Mouse (Mus musculus) B cell, adult 2 months (primary cell): Measurements from ENCODE around the gene Myg1.

ENCODE experiments used
- DNase-seq, 2 experiments: peaks; one replicate each; pipeline ENCODE4 v3.0.0; 2022

Gene Myg1

GRCm38 (mm10) chr15:102346444-102346843, 14.9 kb downstream of the Myg1 start:
- no peak for DNase-seq

GRCm38 (mm10) chr15:102350138-102350941, 18.8 kb downstream of the Myg1 start, which contains the start of gene Aaas:
Gene Aaas (minus strand): TSS chr15:102350771.
- DNase-seq = peak; percentile 95 to 96

DNA sequence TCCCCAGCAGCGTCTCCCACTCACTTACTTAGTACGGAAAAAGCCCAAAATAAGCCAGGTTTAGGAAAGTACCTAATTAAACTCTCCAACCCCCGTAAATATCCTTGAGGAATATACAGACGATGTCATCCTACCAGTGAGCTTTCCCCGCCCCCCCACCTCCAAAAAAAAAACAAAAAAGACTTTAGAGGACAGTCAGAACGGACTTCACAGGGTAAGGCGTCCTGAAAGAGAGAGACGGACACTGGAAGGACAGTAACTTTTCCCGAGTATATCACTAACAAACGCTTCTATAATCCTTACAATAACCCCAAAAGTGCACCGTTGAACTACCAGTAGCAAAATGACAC, 19.4 kb downstream of the Myg1 start:
- no peak for DNase-seq

- DNase-seq = no peak
Observed at GRCm38 (mm10) chr15:102352177-102352576, 20.7 kb downstream of the Myg1 start.

DNA sequence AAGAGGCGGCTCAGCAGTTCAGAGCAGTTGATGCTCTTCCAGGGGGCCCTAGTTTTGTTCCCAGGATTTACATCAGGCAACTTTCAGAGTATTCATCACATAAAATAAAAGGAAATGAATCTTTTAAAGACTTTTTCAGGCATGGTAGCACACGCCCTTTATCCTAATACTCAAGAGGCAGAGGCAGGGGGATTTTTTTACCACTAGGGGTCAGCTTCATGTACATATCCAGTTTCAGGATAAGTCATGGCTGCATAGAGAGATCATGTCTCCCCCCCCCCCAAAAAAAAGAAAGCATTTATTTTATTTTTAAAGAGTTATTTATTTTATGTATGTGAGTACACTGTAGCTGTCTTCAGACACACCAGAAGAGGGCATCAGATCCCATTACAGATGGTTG, 22.5 kb downstream of the Myg1 start:
- DNase-seq = no peak

DNA sequence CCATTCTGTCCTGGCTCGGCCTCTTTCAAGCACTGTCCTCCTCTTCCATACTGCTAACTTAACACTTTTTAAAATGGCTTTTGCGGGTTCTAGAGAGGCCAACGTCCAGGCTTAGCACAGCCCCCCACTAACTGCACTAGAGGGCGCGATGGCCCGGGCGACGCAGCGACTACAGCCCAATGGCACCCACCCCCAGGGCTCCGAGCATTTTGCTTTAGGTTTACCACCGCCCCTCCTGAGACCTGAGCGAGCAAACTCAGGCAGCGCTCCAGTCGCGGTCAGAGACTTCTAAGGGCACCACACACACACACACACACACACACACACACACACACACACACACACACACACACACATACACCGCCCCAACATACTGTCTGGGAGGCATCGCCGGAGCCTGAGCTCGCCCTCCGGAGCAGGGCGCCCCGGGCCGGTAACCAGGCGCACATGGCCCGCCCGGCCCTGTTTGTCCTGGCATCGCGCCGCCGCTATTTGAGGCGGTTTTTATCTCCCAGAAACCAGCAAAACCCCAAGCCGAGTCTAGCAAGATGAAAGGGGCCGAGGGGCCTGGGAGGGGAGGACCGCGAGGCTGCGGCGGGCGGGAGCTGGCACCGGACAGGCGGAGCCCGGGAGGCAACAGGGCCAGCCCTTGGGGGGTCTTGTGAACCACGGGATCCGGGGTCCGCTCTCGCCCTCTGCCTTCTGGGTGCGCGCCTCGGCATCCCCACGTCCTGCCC, 23.8 kb downstream of the Myg1 start:
- peak; percentile 32 to 37 for DNase-seq

- no peak for DNase-seq
Observed at GRCm38 (mm10) chr15:102355871-102356441, 24.4 kb downstream of the Myg1 start.

- DNase-seq = peak in 1 of 2 experiments; percentile 12
Observed at GRCm38 (mm10) chr15:102356501-102357325, 25.2 kb downstream of the Myg1 start.

DNA sequence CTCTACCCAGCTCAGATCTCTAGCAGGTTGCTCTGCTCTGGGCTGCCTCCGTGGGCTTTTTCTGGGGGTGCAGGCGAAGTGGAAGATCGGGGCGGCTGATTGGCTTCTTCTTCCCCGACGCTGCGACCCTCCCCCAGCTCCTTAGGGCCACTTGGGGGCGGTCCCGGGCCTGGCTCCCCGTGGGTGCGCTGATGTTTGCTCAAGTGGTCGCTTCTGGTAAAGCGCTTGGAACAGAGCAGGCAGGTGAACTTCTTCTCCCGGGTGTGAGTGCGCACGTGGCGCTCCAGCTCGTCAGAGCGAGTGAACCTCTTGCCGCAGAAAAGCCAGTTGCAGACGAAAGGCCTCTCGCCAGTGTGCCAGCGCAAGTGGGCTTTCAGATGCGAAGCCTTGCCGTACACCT, 26.6 kb downstream of the Myg1 start:
- no peak for DNase-seq

GRCm38 (mm10) chr15:102358834-102359233, 27.3 kb downstream of the Myg1 start:
- DNase-seq = no peak

DNA sequence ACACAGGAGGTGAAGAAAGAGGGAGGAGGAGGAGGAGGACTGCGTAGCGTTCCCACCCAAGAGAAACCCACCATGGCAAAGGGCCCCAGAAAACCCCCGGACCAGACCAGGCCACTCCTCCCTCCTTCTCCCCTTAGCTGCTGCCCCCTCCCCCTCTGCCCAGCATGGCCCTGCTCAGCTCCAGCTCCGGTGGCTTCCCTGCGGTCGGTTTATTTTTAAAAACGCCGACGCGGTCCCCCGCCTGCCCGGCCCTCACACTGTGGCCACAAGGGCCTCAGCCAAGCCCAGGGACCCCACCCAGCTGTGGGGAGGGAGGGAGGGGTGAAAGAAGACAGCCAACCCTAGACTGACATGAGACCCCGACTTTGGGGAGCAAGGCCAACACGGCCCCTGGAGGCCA, 31.1 kb downstream of the Myg1 start:
- DNase-seq = no peak

DNA sequence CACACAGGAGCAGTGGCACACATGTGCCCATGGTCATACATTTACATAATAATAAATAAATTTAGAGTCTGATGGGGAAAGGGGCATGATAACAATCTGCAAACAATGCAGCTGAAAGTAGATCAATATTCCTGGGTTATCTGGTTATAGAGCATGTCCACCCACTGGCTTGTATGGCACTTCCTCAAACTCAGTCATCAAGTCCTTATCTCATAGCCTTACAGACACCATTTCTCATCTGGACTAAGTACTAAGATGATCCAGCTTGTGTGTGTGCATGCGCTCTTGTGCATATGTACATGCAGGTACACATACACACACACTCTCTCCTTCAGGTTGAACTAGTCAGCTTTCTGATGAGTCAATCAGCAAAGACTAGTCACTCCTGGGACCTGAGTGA, 33.2 kb downstream of the Myg1 start:
- DNase-seq = no peak

DNA sequence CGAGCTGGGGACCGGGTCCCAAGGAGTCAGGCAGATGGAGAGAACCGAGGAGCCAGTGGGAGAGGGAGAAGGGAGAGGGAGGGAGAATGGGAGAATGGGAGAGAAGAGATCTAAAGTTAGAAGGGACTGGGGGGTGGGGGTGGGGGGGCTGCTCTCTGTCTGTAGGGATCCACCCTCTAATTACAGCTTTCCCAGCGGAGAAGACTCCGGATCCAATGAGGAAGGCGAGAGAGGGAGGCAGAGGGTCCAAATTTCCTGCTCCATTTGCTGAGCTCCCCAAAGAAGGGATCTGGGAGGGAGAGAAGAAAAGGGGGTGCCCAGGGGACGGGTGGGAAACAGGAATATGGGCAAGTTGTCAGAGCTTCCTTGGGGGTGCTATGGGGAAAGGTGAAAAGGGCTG, 34.7 kb downstream of the Myg1 start:
- DNase-seq = no peak

GRCm38 (mm10) chr15:102366733-102367344, 35.3 kb downstream of the Myg1 start, which contains the start of gene Sp7:
Gene Sp7 (minus strand): TSS chr15:102367182.
- DNase-seq = no peak

GRCm38 (mm10) chr15:102369972-102370371, 38.5 kb downstream of the Myg1 start:
- DNase-seq = no peak

DNA sequence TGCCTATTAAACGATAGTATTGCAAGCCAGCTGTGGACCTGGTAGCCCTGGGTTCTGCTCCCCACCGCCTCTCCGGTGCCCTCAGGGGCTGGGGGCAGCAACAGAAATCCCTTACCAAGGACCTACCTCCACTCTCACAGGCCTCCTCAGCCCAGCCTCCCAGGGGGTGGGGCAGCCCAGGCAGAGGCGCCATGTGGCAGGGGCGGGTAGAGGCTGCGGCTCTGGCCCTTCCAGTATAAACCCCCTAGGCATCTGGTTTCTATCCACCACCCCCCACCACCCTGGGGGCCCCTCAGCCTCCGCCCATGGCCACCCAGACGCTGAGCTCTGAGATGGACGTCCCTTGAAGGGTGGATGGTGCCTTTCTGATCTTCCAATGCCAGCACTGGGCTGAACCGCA, 39.2 kb downstream of the Myg1 start:
- no peak for DNase-seq

- no peak for DNase-seq
Observed at GRCm38 (mm10) chr15:102376453-102377162, 45.1 kb downstream of the Myg1 start.

DNA sequence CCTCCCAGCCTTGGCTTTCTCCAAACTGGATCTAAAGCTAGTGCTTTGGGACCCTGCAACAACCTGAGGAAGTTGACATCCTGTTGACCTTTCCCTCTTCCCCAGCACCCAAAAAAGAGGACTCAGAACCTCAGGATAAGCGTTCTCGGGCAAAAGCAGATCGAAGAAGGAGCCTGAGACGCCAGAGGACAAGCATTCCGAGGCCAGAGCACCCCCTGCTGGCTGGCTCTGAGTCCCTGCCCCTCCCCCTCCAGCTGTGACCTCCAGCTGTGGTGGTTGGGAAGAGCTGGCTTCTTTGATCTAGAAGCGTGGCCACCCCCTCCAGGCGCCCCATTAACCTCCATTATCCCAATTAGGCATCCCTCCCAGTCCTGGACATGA, 45.6 kb downstream of the Myg1 start:
- DNase-seq = peak; percentile 92 to 93

DNA sequence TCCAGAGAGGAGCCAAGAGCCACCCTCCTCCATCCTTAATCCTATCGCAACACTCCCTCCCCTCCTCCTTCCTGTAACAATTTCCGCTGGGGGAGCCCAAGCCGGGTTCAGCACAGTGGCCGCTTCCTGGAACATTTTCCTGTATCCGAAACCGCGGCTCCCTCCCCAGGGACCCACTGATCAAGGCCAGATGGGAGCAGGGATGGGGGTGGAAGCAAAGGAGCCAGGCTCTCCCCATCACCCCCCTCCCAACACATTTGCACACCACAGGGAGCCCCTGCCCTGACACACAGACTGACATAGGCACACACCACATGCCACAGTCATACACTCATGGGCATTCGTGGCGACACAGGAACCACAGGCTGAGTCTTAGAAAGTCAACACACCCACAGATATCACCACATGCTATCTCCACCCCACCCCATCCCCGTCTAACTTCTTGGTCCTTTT, 46.3 kb downstream of the Myg1 start:
- DNase-seq = no peak

GRCm38 (mm10) chr15:102381575-102381974, 50.1 kb downstream of the Myg1 start:
- DNase-seq = peak; percentile 79 to 83

DNA sequence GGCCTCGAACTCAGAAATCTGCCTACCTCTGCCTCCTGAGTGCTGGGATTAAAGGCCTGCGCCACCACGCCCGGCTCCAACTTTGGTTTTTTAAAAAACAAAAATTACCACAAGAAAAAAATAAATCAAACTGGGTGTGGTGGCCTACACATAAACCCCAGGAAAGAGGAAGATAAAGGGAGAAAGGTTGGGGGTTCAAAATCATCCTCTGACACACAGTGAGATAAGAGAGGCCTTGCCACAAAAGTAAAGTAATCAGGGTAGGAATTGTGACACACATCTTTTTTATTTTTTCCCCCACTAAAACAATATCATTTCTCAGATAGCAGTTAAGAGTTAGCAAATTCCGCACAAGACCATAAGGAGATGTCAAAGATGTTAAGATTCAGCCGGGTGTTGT, 52.2 kb downstream of the Myg1 start:
- no peak for DNase-seq

DNA sequence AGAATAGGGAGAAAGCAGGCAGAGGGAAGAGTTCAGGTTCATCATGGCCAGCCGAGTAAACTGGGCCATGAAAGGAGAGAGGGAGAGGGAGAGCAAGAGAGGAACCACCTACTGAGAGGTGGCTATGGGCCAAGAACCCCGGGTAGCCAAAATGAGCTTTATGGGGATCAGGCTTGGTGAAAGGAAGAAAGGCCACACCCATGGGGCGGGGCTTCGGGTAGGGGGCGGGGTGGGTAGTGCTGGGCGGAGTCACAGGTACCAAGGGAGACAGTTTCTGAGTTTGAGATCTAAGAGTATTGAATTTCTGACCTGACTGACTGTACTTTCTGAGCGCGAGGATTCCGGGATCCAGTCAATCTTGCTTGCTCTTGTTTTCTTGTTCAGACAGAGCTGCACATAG, 55.1 kb downstream of the Myg1 start:
- DNase-seq = no peak
